Mouse (Mus musculus) heart, embryonic 14.5 days (tissue): ENCODE measurements around the gene Gm17545. TPM values are rescaled to one million over a fixed set of nuclear protein-coding genes. Genes with fewer than 3 reads are reported as not detected.
"Not testable (repeated sequence)": the region's sequence is repeated elsewhere in the genome, so short reads cannot be mapped to it uniquely, and the experiment has no call there.

Experiments used
- ATAC-seq: fragments of 200-750 bp; cut with Nextera tagmentation; 2 replicates; pipeline ENCODE4 v1.8.0; 2017; ENCODE audit warnings: low read depth, moderate TSS enrichment; ENCODE audit not compliant: insufficient number of reproducible peaks, insufficient read depth, low FRiP score
- H3K27ac ChIP-seq, 2 experiments: fragments of 200-500 bp in 1 of 2; fragments of 300-500 bp in 1 of 2; sonication (generic) in 1 of 2; replicated peaks in 1 of 2; 2 replicates each; pipeline ENCODE4 v1.5.1; 2012 to 2014; ENCODE audit warnings: low read depth in 2 of 2, low read length in 2 of 2, control low read depth in 1 of 2, mild to moderate bottlenecking in 1 of 2, mixed read lengths in 1 of 2; ENCODE audit not compliant: control insufficient read depth in 1 of 2, insufficient read depth in 1 of 2
- H3K27me3 ChIP-seq: fragments of 300-500 bp; sonication (generic); 2 replicates; pipeline ENCODE4 v1.6.1; 2014; ENCODE audit warnings: mild to moderate bottlenecking, low read length, control low read depth; ENCODE audit not compliant: control insufficient read depth, insufficient read depth
- H3K36me3 ChIP-seq: fragments of 300-500 bp; sonication (generic); 2 replicates; pipeline ENCODE4 v1.6.1; 2014; ENCODE audit warnings: mild to moderate bottlenecking, control low read depth, low read length, mixed read lengths; ENCODE audit not compliant: control insufficient read depth, insufficient read depth
- H3K4me1 ChIP-seq, 2 experiments: fragments of 200-500 bp in 1 of 2; fragments of 300-500 bp in 1 of 2; sonication (generic) in 1 of 2; 2 replicates each; pipeline ENCODE4 v1.6.1; 2012 to 2014; ENCODE audit warnings: low read length in 2 of 2, control low read depth in 1 of 2, mixed read lengths in 1 of 2; ENCODE audit not compliant: control insufficient read depth in 2 of 2, insufficient read depth in 2 of 2
- H3K4me2 ChIP-seq: fragments of 300-500 bp; sonication (generic); 2 replicates; pipeline ENCODE4 v1.6.1; 2014; ENCODE audit warnings: mild to moderate bottlenecking, low read length
- H3K4me3 ChIP-seq, 2 experiments: fragments of 200-500 bp in 1 of 2; fragments of 300-500 bp in 1 of 2; sonication (generic) in 1 of 2; 2 replicates each; pipeline ENCODE4 v1.5.1; 2012 to 2014; ENCODE audit warnings: low read length in 2 of 2, mild to moderate bottlenecking in 2 of 2, control low read depth in 1 of 2, low read depth in 1 of 2, moderate library complexity in 1 of 2; ENCODE audit not compliant: control insufficient read depth in 1 of 2, insufficient read depth in 1 of 2
- H3K9ac ChIP-seq: fragments of 300-500 bp; sonication (generic); 2 replicates; pipeline ENCODE4 v1.6.1; 2014; ENCODE audit warnings: mild to moderate bottlenecking, low read length
- H3K9me3 ChIP-seq: fragments of 300-500 bp; sonication (generic); 2 replicates; pipeline ENCODE4 v1.6.1; 2016; ENCODE audit warnings: low read length, control low read depth; ENCODE audit not compliant: control insufficient read depth
- WGBS: fragments of 180-500 bp; shearing (Covaris S2); extraction: QIAGEN DNeasy Blood & Tissue Kit; methylation state at CpG from one replicate; pipeline ENCODE4 v1.1.7; 2014; 5-methylcytosine and 5-hydroxymethylcytosine counted together
- polyA plus RNA-seq: library from polyadenylated mRNA; unstranded; fragments of >200 nt; fragmentation: Nextera tagmentation; extraction: Ambion mirVana; gene quantifications from 2 replicates; pipeline ENCODE4 v1.2.1, GENCODE M21; 2014

The Gm17545 gene
- polyA plus RNA-seq = not detected in 2 replicates

DNA sequence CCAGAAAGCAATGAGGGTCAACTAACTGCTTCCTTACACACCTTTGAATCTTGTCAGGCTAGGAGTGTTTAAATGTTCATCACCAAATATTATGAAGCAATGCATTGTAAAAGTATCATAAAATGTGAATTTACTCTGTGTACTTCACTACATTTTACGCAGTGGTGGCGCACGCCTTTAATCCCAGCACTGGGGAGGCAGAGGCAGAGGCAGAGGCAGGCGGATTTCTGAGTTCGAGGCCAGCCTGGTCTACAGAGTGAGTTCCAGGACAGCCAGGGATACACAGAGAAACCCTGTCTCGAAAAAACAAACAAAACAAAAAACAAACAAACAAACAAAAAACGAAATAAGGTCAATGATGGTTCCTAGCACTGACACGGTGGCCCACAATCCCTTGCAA is at the start of gene Gm17545:
Gene Gm17545 (plus strand): TSS at position 301 of the 400 bp plus-strand sequence.
- H3K36me3 ChIP-seq = peaks cover 92% of the 10 kb centered on the region
- H3K4me3 ChIP-seq, H3K9ac ChIP-seq, H3K4me1 ChIP-seq, H3K27me3 ChIP-seq, ATAC-seq, H3K9me3 ChIP-seq, H3K4me2 ChIP-seq, H3K27ac ChIP-seq: not testable (repeated sequence)
- 94% methylated on average over 8 of the region's 8 CpGs for WGBS

DNA sequence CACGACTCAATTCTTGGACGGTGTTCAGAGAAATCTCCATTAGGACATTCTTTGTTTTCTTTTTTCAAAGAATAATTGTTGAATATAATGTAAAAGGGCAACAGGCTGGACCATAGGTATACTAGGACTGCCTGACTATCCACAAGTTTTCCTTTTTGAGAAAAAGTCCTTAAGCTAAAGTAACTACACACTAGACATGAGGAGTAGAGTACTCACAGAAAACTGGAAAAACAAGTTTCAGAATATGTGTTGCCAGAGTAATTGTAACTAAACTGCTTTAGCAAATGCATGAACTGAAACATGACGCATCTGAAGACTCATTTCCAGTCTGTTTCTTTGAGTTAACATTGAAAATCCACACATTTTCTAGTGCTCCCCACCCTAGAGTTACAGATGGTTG is 48.7 kb upstream of the Gm17545 start:
- Histone ChIP-seq H3K4me3 (no peak overlapping the region), H3K36me3 (no peaks in the 10 kb centered on the region), H3K27ac (no peak overlapping the region), H3K4me2 (no peak overlapping the region), H3K27me3 (no peaks in the 10 kb centered on the region), H3K9ac (no peak overlapping the region), H3K4me1 (no peaks in the 10 kb centered on the region), H3K9me3 (no peaks in the 10 kb centered on the region)
- no peak for ATAC-seq
- 76% methylated on average over 3 of the region's 3 CpGs for WGBS

DNA sequence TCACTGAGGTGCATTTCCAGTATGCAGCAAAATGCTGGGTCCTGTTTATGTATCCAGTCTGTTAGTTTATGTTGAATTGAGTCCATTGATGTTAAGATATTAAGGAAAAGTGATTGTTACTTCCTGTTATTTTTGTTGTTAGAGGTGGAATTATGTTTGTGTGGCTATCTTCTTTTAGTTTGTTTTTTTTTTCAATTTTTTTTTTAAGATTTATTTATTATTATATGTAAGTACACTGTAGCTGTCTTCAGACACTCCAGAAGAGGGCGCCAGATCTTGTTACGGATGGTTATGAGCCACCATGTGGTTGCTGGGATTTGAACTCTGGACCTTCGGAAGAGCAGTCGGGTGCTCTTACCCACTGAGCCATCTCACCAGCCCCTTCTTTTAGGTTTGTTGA is 46.5 kb upstream of the Gm17545 start:
- H3K9me3 ChIP-seq, ATAC-seq, H3K9ac ChIP-seq, H3K4me3 ChIP-seq, H3K4me2 ChIP-seq, H3K36me3 ChIP-seq, H3K27me3 ChIP-seq, H3K4me1 ChIP-seq, H3K27ac ChIP-seq: not testable (repeated sequence)
- WGBS = 72% methylated on average over 3 of the region's 4 CpGs

DNA sequence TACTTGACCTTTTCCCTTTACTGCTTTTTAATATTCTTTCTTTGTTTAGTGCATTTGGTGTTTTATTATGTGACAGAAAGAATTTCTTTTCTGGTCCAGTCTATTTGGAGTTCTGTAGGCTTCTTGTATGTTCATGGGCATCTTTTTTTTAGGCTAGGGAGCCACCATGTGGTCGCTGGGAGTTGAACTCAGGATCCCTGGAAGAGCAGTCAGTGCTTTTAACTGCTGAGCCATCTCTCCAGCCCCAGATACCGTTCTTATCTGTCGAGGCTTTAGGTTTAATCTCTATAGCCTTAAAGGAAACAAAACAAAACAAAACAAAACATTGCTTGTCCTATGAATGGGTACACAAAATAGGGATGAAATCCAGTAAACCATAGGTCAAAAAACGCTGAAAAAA is 45.7 kb upstream of the Gm17545 start:
- H3K9me3 ChIP-seq, H3K27ac ChIP-seq, ATAC-seq, H3K27me3 ChIP-seq, H3K36me3 ChIP-seq, H3K4me2 ChIP-seq, H3K4me3 ChIP-seq, H3K4me1 ChIP-seq, H3K9ac ChIP-seq: not testable (repeated sequence)
- 11% methylated on average over 4 of the region's 4 CpGs for WGBS

DNA sequence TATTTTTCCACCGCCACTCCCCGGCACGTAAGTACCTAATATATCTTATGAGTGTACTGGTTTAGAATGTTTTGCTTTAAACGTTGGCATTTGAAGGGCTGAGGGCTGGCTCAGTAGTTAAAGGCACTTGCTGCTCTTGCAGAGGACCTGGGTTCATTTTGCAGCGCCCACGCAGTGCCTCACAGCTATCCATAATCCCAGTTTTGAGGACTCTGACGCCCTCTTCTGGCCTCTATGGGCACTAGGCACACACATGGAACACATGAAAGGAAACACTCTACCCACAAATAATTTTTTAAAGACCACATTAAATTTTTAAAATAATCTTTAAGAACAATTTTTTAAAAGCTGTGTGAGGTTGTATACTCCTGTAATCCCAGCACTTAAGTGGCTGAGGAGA is 44.6 kb upstream of the Gm17545 start:
- ATAC-seq = no peak
- WGBS = 71% methylated on average over 7 of the region's 7 CpGs

DNA sequence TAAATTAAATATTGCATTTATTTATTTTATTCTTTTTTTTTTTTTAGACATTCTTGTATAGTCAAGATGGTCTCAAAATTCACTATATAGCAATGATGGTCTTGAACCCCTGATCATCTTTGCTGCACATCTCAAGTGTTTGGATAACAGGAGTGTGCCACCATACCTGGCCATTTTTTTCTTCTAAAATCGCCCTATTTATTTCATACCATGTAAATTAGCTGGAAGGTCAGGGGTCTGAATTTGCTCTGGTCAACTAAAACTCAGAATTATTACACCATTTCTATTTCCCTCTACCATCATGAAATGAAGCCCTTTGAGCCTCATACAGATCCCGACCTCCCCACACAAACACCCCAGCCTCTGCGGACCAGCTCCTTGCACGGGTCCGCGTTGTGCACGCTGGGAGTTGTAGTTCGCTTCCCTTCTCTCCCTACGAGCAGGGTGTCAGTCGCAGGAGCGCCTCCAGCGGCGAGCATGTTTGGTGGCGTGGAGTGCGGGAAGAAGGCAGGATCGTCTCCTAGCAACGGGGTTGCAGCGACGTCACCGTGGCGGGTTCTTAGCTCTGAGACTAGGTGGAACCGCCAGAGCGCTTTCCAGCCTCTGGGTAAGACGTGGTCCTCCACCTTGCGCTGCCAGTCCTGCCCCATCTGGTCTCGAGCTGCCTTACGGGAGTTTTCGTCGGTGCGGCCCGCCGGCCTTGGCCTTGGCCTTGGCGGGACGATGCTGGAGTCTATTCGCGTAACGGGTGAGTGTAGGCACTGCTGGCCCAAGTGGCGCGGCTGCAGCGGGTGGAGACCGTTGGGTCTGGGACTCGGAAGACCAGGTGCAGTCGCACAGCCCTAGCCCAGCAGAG is 42.9 kb upstream of the Gm17545 start, which contains the start of gene 9530077C05Rik:
Gene 9530077C05Rik (plus strand): TSS at position 512 of the 856 bp plus-strand sequence.
- Histone ChIP-seq H3K4me2 (peak within 1 kb of the TSS; percentile 90), H3K9ac (peak within 1 kb of the TSS; percentile 72), H3K4me1 (no peaks in the 10 kb centered on the region; a peak in 1 of 4 replicates), H3K36me3 (no peaks in the 10 kb centered on the region), H3K9me3 (no peaks in the 10 kb centered on the region), H3K27me3 (no peaks in the 10 kb centered on the region; the same call in 1 of the 2 replicates), H3K27ac (no peak within 1 kb of the TSS), H3K4me3 (peak within 1 kb of the TSS; percentile 50 to 59)
- ATAC-seq = peak; percentile 92
- WGBS = under 1% methylated on average over 43 of the region's 43 CpGs

More for the DNA sequence above, 44.6 kb upstream of the Gm17545 start:
- no peaks in the 10 kb centered on the region for H3K36me3 ChIP-seq
- no peak overlapping the region for H3K27ac ChIP-seq
- no peaks in the 10 kb centered on the region; the same call in 1 of the 2 replicates for H3K27me3 ChIP-seq
- H3K9ac ChIP-seq = no peak overlapping the region
- H3K4me2 ChIP-seq = no peak overlapping the region
- H3K4me1 ChIP-seq = no peaks in the 10 kb centered on the region; a peak in 1 of 4 replicates
- no peak overlapping the region for H3K4me3 ChIP-seq
- no peaks in the 10 kb centered on the region for H3K9me3 ChIP-seq

DNA sequence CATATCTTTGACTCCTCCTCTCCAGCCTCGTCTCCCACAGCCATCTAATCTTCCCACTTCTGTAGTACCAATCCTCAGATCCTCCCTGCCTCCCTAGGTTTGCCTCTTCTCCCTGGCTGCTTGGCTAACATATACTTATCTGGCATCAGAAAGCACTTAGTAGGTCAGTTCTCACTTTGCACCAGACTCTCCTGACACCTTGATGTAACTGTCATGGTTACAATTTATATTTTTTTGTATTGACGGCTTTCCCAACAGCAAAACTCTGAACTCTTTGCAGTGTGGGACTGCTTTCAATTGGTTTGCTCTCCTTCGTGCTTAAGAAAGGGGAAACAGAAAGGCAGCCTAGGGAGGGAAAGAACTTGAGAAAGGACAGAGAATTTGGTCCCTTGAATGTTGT is 37.9 kb upstream of the Gm17545 start:
- Histone ChIP-seq H3K4me1 (peaks cover 2 to 4% of the 10 kb centered on the region in 2 experiments; a peak in 2 of 4 replicates), H3K9ac (no peak overlapping the region), H3K27ac (no peak overlapping the region), H3K36me3 (no peaks in the 10 kb centered on the region), H3K9me3 (no peaks in the 10 kb centered on the region), H3K27me3 (no peaks in the 10 kb centered on the region; the same call in 1 of the 2 replicates), H3K4me2 (no peak overlapping the region), H3K4me3 (no peak overlapping the region)
- ATAC-seq = no peak
- 55% methylated on average over 3 of the region's 3 CpGs for WGBS
